Mouse (Mus musculus) midbrain, postnatal 0 days (tissue): Measurements from ENCODE around the gene Ebi3. TPM values are rescaled to one million over a fixed set of nuclear protein-coding genes. Genes with fewer than 3 reads are reported as not detected.

Experiments
- ATAC-seq: fragments of 200-750 bp; cut with Nextera tagmentation; 2 replicates; pipeline ENCODE4 v1.8.0; 2017; ENCODE audit warnings: moderate number of reproducible peaks, mild to moderate bottlenecking, moderate TSS enrichment, moderate library complexity; ENCODE audit not compliant: low FRiP score
- DNase-seq: peaks from one replicate; pipeline ENCODE4 v3.0.0-alpha.2; 2015; ENCODE audit warnings: low spot score
- H3K27ac ChIP-seq: fragments of 300-500 bp; sonication (generic); 2 replicates; pipeline ENCODE4 v1.5.1; 2014; ENCODE audit warnings: low read depth, mild to moderate bottlenecking, low read length, mixed read lengths
- H3K27me3 ChIP-seq: fragments of 300-500 bp; sonication (generic); 2 replicates; pipeline ENCODE4 v1.6.1; 2014; ENCODE audit warnings: low read length, control low read depth, mixed read lengths; ENCODE audit not compliant: insufficient read depth
- H3K36me3 ChIP-seq: fragments of 300-500 bp; sonication (generic); 2 replicates; pipeline ENCODE4 v1.6.1; 2014; ENCODE audit warnings: low read length, control low read depth, mixed read lengths; ENCODE audit not compliant: insufficient read depth
- H3K4me1 ChIP-seq: fragments of 300-500 bp; sonication (generic); 2 replicates; pipeline ENCODE4 v1.6.1; 2014; ENCODE audit warnings: mild to moderate bottlenecking, control low read depth, antibody characterized with exemption, low read length, mixed read lengths; ENCODE audit not compliant: insufficient read depth
- H3K4me2 ChIP-seq: fragments of 300-500 bp; sonication (generic); 2 replicates; pipeline ENCODE4 v1.6.1; 2014; ENCODE audit warnings: low read depth, mild to moderate bottlenecking, low read length, mixed read lengths; ENCODE audit not compliant: poor library complexity, severe bottlenecking
- H3K4me3 ChIP-seq: fragments of 300-500 bp; sonication (generic); 2 replicates; pipeline ENCODE4 v1.5.1; 2014; ENCODE audit warnings: low read depth, mild to moderate bottlenecking, low read length, moderate library complexity
- H3K9ac ChIP-seq: fragments of 300-500 bp; sonication (generic); replicated peaks from 2 replicates; pipeline ENCODE4 v1.6.1; 2014; ENCODE audit warnings: mild to moderate bottlenecking, low read length, moderate library complexity, mixed read lengths; ENCODE audit not compliant: poor library complexity, severe bottlenecking
- H3K9me3 ChIP-seq: fragments of 300-500 bp; sonication (generic); 2 replicates; pipeline ENCODE4 v1.6.1; 2016; ENCODE audit warnings: low read length, control low read depth
- CTCF ChIP-seq: IDR thresholded peaks from 2 replicates; pipeline ENCODE4 v1.5.1; 2016; ENCODE audit warnings: antibody characterized with exemption, mild to moderate bottlenecking
- WGBS: fragments of 180-500 bp; shearing (Covaris S2); extraction: QIAGEN DNeasy Blood & Tissue Kit; methylation state at CpG from one replicate; pipeline ENCODE4 v1.1.7; 2014; 5-methylcytosine and 5-hydroxymethylcytosine counted together
- polyA plus RNA-seq: library from polyadenylated mRNA; unstranded; fragments of >200 nt; fragmentation: Nextera tagmentation; extraction: Ambion mirVana; gene quantifications from 2 replicates; pipeline ENCODE4 v1.2.1, GENCODE M21; 2015
- total RNA-seq: library from RNA; depleted of rRNA; stranded (reverse); fragments of >200 nt; gene quantifications from 2 replicates; pipeline ENCODE4 v1.2.3, GENCODE M21; 2014

Ebi3 gene
- total and polyA plus RNA-seq, 2 experiments from 2014 or later = 3.0 to 8.2 TPM

- Histone ChIP-seq H3K4me1 (no peaks in the 10 kb centered on the region), H3K27me3 (no peaks in the 10 kb centered on the region), H3K4me2 (no peak within 1 kb of the TSS), H3K27ac (no peak within 1 kb of the TSS), H3K4me3 (no peak within 1 kb of the TSS), H3K36me3 (no peaks in the 10 kb centered on the region), H3K9me3 (no peaks in the 10 kb centered on the region), H3K9ac (no peak within 1 kb of the TSS)
- no peak for TF ChIP-seq CTCF
- no peak for DNase-seq
- WGBS = 81% methylated on average over 2 of the region's 2 CpGs
- ATAC-seq = no peak
Observed at GRCm38 (mm10) chr17:55949400-55949799, 3.0 kb upstream of the Ebi3 start, which contains the start of gene Zfp119b. Gene Zfp119b (minus strand): TSS chr17:55949500.

DNA sequence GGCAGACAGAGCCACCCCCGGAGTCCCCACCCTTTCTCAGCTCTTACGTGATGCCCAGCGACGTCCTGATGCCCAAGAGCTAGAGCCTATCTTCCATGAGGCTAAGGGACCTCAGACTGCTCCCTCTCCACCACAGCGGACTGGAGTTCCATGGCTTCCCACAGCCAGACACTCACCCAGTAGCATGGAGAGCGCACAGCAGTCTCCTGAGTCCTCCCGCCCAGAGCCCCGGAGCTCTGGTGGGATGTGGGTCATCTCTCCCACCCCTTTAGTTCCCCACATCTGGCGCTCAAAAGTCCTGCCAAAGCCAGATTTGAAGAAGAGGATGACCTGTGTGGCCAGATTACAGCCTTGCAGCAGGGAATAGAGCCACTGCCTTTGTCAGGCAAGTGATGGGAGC lies 1.8 kb upstream of the Ebi3 start:
- Histone ChIP-seq H3K27ac (no peak overlapping the region), H3K9me3 (no peaks in the 10 kb centered on the region), H3K4me2 (no peak overlapping the region), H3K9ac (no peak overlapping the region), H3K4me3 (no peak overlapping the region), H3K27me3 (no peaks in the 10 kb centered on the region), H3K36me3 (no peaks in the 10 kb centered on the region), H3K4me1 (no peaks in the 10 kb centered on the region)
- ATAC-seq = no peak
- 76% methylated on average over 9 of the region's 9 CpGs for WGBS
- DNase-seq = no peak
- no peak for TF ChIP-seq CTCF

DNA sequence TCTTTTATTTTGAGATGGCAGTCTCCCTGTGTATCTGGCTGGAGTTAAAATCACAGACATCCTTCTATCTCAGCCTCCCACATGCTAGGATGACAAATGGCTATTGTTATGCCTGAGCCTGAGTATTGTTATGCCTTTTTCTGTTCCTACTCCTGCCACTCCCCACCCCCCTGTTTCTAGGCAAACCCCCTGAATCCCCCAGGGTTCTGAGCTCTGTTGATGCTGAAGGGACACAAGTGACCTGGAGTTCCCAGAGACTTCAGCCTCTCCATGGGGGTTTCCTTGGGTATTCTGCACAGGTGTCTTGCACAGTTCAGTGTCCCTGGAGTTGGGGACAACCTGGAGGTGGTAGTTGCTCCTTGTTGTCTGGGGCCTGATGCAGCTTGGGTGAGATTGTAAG lies 399 bp upstream of the Ebi3 start:
- no peaks in the 10 kb centered on the region for H3K36me3 ChIP-seq
- no peak for TF ChIP-seq CTCF
- no peak overlapping the region for H3K27ac ChIP-seq
- H3K27me3 ChIP-seq = no peaks in the 10 kb centered on the region
- H3K4me3 ChIP-seq = no peak overlapping the region
- H3K9ac ChIP-seq = no peak overlapping the region
- no peak overlapping the region for H3K4me2 ChIP-seq
- H3K9me3 ChIP-seq = no peaks in the 10 kb centered on the region
- no peaks in the 10 kb centered on the region for H3K4me1 ChIP-seq
- DNase-seq (no peak), ATAC-seq (no peak)

DNA sequence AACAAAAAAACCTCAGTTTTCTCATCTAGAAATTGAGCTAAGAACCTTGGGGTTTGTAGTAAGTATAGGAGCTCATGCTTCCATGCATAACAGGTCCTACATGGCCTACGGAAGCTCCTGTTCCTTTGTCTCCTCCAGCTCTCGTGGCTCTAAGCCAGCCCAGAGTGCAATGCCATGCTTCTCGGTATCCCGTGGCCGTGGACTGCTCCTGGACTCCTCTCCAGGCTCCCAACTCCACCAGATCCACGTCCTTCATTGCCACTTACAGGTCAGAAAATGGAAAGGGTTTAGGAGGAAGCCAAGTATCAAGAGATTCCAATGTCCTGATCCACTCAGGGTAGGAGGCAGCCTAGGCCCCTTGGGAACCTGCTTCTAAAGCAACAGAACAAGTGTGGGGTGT lies 1.3 kb downstream of the Ebi3 start:
- Histone ChIP-seq H3K4me1 (peaks cover 4% of the 10 kb centered on the region; the same call in 1 of the 2 replicates), H3K27ac (no peak overlapping the region), H3K9me3 (no peaks in the 10 kb centered on the region), H3K4me2 (no peak overlapping the region), H3K27me3 (no peaks in the 10 kb centered on the region), H3K9ac (no peak overlapping the region), H3K36me3 (no peaks in the 10 kb centered on the region), H3K4me3 (no peak overlapping the region)
- ATAC-seq (no peak), DNase-seq (no peak)
- TF ChIP-seq CTCF = no peak
- 71% methylated on average over 6 of the region's 6 CpGs for WGBS

GRCm38 (mm10) chr17:55954229-55954628 lies 1.8 kb downstream of the Ebi3 start:
- ATAC-seq = no peak
- Histone ChIP-seq H3K4me2 (no peak overlapping the region), H3K36me3 (no peaks in the 10 kb centered on the region), H3K9me3 (no peaks in the 10 kb centered on the region), H3K9ac (no peak overlapping the region), H3K27ac (no peak overlapping the region), H3K27me3 (no peaks in the 10 kb centered on the region), H3K4me1 (peaks cover 4% of the 10 kb centered on the region; the same call in 1 of the 2 replicates), H3K4me3 (no peak overlapping the region)
- no peak for DNase-seq
- WGBS = 44% methylated on average over 16 of the region's 16 CpGs
- TF ChIP-seq CTCF = no peak

DNA sequence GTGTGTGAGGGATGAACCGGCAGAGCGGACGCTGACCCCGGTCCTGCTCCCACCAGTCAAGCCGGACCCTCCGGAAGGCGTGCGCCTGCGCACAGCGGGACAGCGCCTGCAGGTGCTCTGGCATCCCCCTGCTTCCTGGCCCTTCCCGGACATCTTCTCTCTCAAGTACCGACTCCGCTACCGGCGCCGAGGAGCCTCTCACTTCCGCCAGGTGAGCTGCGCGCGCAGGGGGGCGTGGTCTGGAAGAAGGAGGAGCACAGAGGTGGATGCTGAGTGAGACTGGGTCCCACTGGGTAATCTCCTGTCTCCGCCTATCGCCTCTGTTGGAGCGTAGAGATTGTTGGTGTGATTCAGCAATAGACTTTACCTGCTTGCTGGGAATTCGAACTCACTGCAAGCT lies 3.7 kb downstream of the Ebi3 start:
- Histone ChIP-seq H3K9me3 (no peaks in the 10 kb centered on the region), H3K27me3 (no peaks in the 10 kb centered on the region), H3K9ac (peak overlapping the region; percentile 64), H3K4me2 (peak overlapping the region; percentile 65), H3K36me3 (0 out of 2 replicates have a peak, but pooled peaks cover 4% of the 10 kb centered on the region), H3K4me1 (peaks cover 10% of the 10 kb centered on the region; the same call in 1 of the 2 replicates), H3K27ac (peak overlapping the region; percentile 55), H3K4me3 (peak overlapping the region; percentile 46)
- peak; percentile 8; the same call in 1 of the 2 replicates for TF ChIP-seq CTCF
- ATAC-seq (peak; percentile 26), DNase-seq (peak; percentile 86)
- under 1% methylated on average over 26 of the region's 26 CpGs for WGBS
